Mouse (Mus musculus) gastrocnemius, adult 18-20 months (tissue): ENCODE measurements around the gene Gm10428. TPM values are rescaled to one million over a fixed set of nuclear protein-coding genes. Genes with fewer than 3 reads are reported as not detected.

ENCODE experiments used
- DNase-seq: peaks from one replicate; pipeline ENCODE4 v3.0.0; 2021; ENCODE audit warnings: low spot score
- total RNA-seq, 2 experiments: library from RNA; stranded (reverse); gene quantifications; 2 replicates each; pipeline ENCODE4 v1.2.3; 2021

The Gm10428 gene
- total RNA-seq, 2 experiments from 2014 or later: not detected

- DNase-seq: peak; percentile 79
These were observed 36.2 kb downstream of the Gm10428 start, which contains the start of gene Zfp286 for GRCm38 (mm10) chr11:62788935-62789616. Gene Zfp286, minus strand, starts transcription at chr11:62789462.

- no peak for DNase-seq
These were observed 36.7 kb downstream of the Gm10428 start for GRCm38 (mm10) chr11:62789617-62789936.

Other genes with a start within 250 kb of the Gm10428 start
- 10 to 100 TPM; 16.5 to 19.5 TPM for gene Cenpv, start 213.8 kb upstream of the Gm10428 start, total RNA-seq
- 100 to 1,000 TPM; 919 to 954 TPM for gene Ubb, start 201.9 kb upstream of the Gm10428 start, total RNA-seq
- 1 to 10 TPM in 1 of 2 experiments, under 1 TPM in 1; 0.87 to 2.1 TPM for gene Trpv2, start 178.6 kb upstream of the Gm10428 start, total RNA-seq
- 1 to 10 TPM; 3.2 to 3.5 TPM for gene Lrrc75a, start 104.6 kb upstream of the Gm10428 start, total RNA-seq
- 1 to 10 TPM; 3.3 to 3.6 TPM for gene Mmgt2, start 104.4 kb upstream of the Gm10428 start, total RNA-seq
- 1 to 10 TPM in 1 of 2 experiments, under 1 TPM in 1; 0.96 to 1.3 TPM for gene Zfp287, start 21.2 kb upstream of the Gm10428 start, total RNA-seq
- 1 to 10 TPM; 1.1 to 1.4 TPM for gene Zfp286, start 36.4 kb downstream of the Gm10428 start, total RNA-seq
- gene Trim16, start 67.1 kb downstream of the Gm10428 start, total RNA-seq: 10 to 100 TPM; 27.1 to 30.2 TPM
- under 1 TPM; 0.07 to 0.19 TPM for gene Fbxw10, start 94.0 kb downstream of the Gm10428 start, total RNA-seq
- gene Tvp23b, start 126.4 kb downstream of the Gm10428 start, total RNA-seq: 1 to 10 TPM; 4.8 to 5.4 TPM
- gene Cdrt4, start 198.1 kb downstream of the Gm10428 start, total RNA-seq: not detected